Mouse (Mus musculus) retina, postnatal 1 day (tissue): Measurements from ENCODE around the gene Acaa1a.

Experiments
- DNase-seq: peaks from one replicate; pipeline ENCODE4 v3.0.0-alpha.2; 2012

Acaa1a gene

GRCm38 (mm10) chr9:119394808-119395207 lies 55.3 kb downstream of the Acaa1a start:
- no peak for DNase-seq
